Mouse (Mus musculus) liver, embryonic 14.5 days (tissue): ENCODE data around the gene Tnnc1. TPM values are rescaled to one million over a fixed set of nuclear protein-coding genes. Genes with fewer than 3 reads are reported as not detected.

ENCODE experiments used
- ATAC-seq: fragments of 200-750 bp; cut with Nextera tagmentation; 2 replicates; pipeline ENCODE4 v1.8.0; 2017; ENCODE audit warnings: moderate number of reproducible peaks, mild to moderate bottlenecking, moderate library complexity; ENCODE audit not compliant: insufficient read depth
- DNase-seq, 3 experiments: peaks; one replicate each; pipeline ENCODE4 v3.0.0-alpha.2; 2012 to 2013; ENCODE audit warnings: low read depth in 3 of 3, low spot score in 3 of 3
- H3K27ac ChIP-seq: fragments of 300-500 bp; sonication (generic); 2 replicates; pipeline ENCODE4 v1.5.1; 2014; ENCODE audit warnings: moderate library complexity, mild to moderate bottlenecking, control low read depth, inconsistent platforms
- H3K27me3 ChIP-seq: fragments of 300-500 bp; sonication (generic); 2 replicates; pipeline ENCODE4 v1.6.1; 2014; ENCODE audit warnings: mild to moderate bottlenecking, low read length, moderate library complexity; ENCODE audit not compliant: control insufficient read depth, insufficient read depth
- H3K36me3 ChIP-seq: fragments of 300-500 bp; sonication (generic); replicated peaks from 2 replicates; pipeline ENCODE4 v1.6.1; 2014; ENCODE audit warnings: low read depth; ENCODE audit not compliant: control insufficient read depth, insufficient read depth
- H3K4me1 ChIP-seq, 2 experiments: fragments of 200-500 bp in 1 of 2; fragments of 300-500 bp in 1 of 2; sonication (generic) in 1 of 2; replicated peaks; 2 replicates each; pipeline ENCODE4 v1.6.1; 2012 to 2014; ENCODE audit warnings: antibody characterized with exemption in 1 of 2, inconsistent platforms in 1 of 2, low read length in 1 of 2; ENCODE audit not compliant: control insufficient read depth in 2 of 2, insufficient read depth in 2 of 2
- H3K4me2 ChIP-seq: fragments of 300-500 bp; sonication (generic); 2 replicates; pipeline ENCODE4 v1.6.1; 2014; ENCODE audit warnings: low read depth, mild to moderate bottlenecking, control low read depth, moderate library complexity
- H3K4me3 ChIP-seq, 2 experiments: fragments of 200-500 bp in 1 of 2; fragments of 300-500 bp in 1 of 2; sonication (generic) in 1 of 2; 2 replicates each; pipeline ENCODE4 v1.5.1; 2012 to 2014; ENCODE audit warnings: low read depth in 2 of 2, low read length in 2 of 2, mild to moderate bottlenecking in 2 of 2, control low read depth in 1 of 2, inconsistent platforms in 1 of 2, moderate library complexity in 1 of 2; ENCODE audit not compliant: insufficient read depth in 1 of 2
- H3K9ac ChIP-seq: fragments of 300-500 bp; sonication (generic); replicated peaks from 2 replicates; pipeline ENCODE4 v1.6.1; 2014; ENCODE audit warnings: mild to moderate bottlenecking, control low read depth, moderate library complexity
- H3K9me3 ChIP-seq: fragments of 300-500 bp; sonication (generic); 2 replicates; pipeline ENCODE4 v1.6.1; 2016; ENCODE audit warnings: low read length, mixed read lengths; ENCODE audit not compliant: control insufficient read depth
- CTCF ChIP-seq: IDR thresholded peaks from 2 replicates; pipeline ENCODE4 v1.5.1; 2016; ENCODE audit warnings: antibody characterized with exemption, low read depth, control low read depth
- EP300 ChIP-seq: IDR thresholded peaks from 2 replicates; pipeline ENCODE4 v1.6.1; 2016; ENCODE audit warnings: antibody characterized with exemption, low read depth
- WGBS: fragments of 180-500 bp; shearing (Covaris S2); extraction: QIAGEN DNeasy Blood & Tissue Kit; methylation state at CpG from one replicate; pipeline ENCODE4 v1.1.7; 2014; ENCODE audit not compliant: insufficient replicate concordance; 5-methylcytosine and 5-hydroxymethylcytosine counted together
- polyA plus RNA-seq, 2 experiments: library from polyadenylated mRNA; depleted of rRNA in 1 of 2; stranded (reverse) in 1 of 2; unstranded in 1 of 2; fragments of >200 nt; fragmentation: Nextera tagmentation in 1 of 2; extraction: Ambion mirVana in 1 of 2; gene quantifications; 2 replicates each; pipeline versions ENCODE4 v1.2.1 to v1.2.3; 2012 to 2014

Gene Tnnc1
- polyA plus RNA-seq, 2 experiments: 22.2 to 41.2 TPM

DNA sequence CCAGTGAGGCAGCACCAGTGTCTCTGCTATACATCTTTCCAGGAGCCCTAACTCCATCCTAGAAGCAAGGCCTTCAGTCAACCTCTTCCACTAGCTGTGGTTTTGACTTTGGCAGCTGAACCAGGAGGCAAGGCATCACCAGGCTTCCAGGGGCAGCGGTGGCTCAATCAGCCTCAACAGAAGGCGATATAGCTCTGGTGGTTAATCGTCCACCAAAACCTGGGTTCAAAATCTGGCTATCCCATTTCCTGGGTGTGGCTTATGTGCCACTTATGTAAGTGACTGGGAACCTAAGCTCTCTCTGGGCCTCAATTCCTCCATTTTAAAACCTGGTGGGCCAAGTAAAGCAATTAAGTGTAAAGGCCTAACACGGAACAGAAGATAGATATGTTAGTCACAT lies 3.3 kb upstream of the Tnnc1 start:
- Histone ChIP-seq H3K9me3 (no peaks in the 10 kb centered on the region), H3K27me3 (no peaks in the 10 kb centered on the region), H3K4me3 (peak overlapping the region; percentile 67 to 82), H3K4me2 (peak overlapping the region; percentile 78), H3K27ac (no peak overlapping the region), H3K36me3 (peaks cover 28% of the 10 kb centered on the region), H3K9ac (peak overlapping the region; percentile 80), H3K4me1 (peaks cover 7 to 26% of the 10 kb centered on the region in 2 experiments)
- WGBS: 37% methylated on average over 4 of the region's 4 CpGs
- ATAC-seq (no peak), DNase-seq (no peak)
- TF ChIP-seq EP300: no peak
- TF ChIP-seq CTCF: no peak

DNA sequence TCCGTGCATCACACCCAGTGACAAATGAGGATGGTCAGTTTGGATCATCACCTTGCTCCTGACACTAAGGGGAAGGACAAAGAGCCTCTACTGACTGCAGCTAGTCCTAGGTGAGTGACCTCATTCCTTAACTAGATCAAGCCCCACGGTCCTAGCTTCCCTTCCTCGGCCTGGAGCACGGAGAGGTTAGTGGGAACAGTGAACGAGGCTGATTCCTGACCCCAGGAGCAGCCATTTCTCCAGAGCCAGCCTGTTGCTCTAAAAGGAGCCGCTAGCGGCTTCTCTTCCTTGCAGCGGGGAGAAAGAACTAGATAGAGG lies 2.9 kb upstream of the Tnnc1 start:
- ATAC-seq: no peak
- WGBS: 19% methylated on average over 8 of the region's 8 CpGs
- no peak for DNase-seq
- peaks cover 7 to 24% of the 10 kb centered on the region in 2 experiments for H3K4me1 ChIP-seq
- H3K27me3 ChIP-seq: no peaks in the 10 kb centered on the region
- H3K9ac ChIP-seq: peak overlapping the region; percentile 80
- H3K27ac ChIP-seq: peak overlapping the region; percentile 6
- H3K36me3 ChIP-seq: peaks cover 27% of the 10 kb centered on the region
- no peaks in the 10 kb centered on the region for H3K9me3 ChIP-seq
- TF ChIP-seq EP300 (no peak), CTCF (no peak)
- peak overlapping the region; percentile 78 for H3K4me2 ChIP-seq
- peak overlapping the region; percentile 67 to 82 for H3K4me3 ChIP-seq

DNA sequence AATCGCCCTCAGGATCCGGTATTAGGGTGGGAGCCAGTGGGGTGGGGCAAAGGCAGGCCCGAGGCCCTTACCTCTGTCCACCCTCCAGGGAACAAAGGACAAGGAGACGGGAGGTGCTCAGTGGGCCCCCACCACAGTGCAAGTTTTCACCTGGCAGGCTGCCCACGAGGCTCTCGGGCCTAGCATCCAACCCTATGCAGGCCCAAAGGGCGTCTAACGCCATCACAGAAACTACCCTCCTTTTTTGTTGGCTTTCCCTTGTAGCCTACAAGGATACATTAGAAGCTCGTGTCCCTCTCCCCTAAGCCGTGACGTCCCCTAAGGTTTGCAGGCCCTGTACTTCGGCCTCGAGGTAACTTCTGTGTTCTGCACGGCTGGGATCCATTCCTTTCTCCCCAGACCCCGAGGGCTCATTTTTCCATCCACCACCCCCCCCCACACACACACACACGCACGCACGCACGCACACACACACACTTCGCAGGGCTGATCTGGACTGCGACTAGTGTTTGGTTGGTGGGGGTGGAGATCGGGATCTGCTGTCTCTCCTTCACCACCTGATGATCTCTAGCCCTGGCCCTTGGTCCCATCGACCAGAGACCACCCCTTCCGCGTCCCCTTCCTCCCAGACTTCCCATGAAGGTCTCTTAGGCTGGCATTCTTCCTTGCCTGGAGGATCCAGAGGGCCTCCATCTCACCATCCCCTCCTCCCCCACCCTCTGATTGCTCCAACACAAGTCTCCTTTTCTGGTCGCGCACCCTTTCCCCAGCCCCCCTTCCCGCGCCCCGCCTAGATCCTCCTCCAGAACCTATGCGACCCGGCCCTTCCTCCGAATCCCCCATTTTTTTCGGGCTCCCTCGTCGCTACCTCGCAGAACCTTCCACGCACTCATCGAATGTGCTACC lies 2.3 kb upstream of the Tnnc1 start:
- peaks cover 7 to 22% of the 10 kb centered on the region in 2 experiments for H3K4me1 ChIP-seq
- no peak for TF ChIP-seq CTCF
- no peak for TF ChIP-seq EP300
- DNase-seq (no peak), ATAC-seq (peak; percentile 25)
- under 1% methylated on average over 39 of the region's 39 CpGs for WGBS
- H3K4me3 ChIP-seq: peak overlapping the region; percentile 67 to 82
- no peaks in the 10 kb centered on the region for H3K27me3 ChIP-seq
- peak overlapping the region; percentile 78 for H3K4me2 ChIP-seq
- peak overlapping the region; percentile 6 for H3K27ac ChIP-seq
- H3K36me3 ChIP-seq: peaks cover 22% of the 10 kb centered on the region
- H3K9ac ChIP-seq: peak overlapping the region; percentile 80
- H3K9me3 ChIP-seq: no peaks in the 10 kb centered on the region

DNA sequence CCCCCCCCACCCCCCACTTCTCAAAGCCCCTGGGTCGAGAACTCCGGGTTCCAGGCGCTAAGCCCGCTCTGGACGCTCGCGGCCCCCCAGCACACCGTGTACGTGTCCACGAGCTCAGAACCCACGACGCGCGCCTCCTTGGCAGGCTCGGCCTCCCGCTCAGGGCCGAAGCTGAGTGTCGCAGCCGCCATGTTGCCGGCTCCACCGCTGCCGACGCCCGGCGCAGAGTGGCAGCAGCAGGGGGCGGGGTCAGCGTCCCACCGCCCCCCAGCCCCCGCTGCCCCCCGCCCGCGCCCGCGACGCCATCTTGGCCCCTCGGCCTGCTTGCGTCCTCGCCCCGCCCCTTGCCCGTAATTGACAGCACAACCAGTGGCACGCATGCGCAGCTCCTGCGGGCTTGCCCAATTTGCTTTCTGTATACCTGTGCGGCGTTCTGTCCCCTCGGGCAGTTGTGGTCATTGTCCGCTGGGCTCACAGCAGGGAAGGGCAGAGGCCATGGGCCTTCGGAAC lies 1.6 kb upstream of the Tnnc1 start:
- H3K9me3 ChIP-seq: no peaks in the 10 kb centered on the region
- peaks cover 7 to 24% of the 10 kb centered on the region in 2 experiments for H3K4me1 ChIP-seq
- H3K9ac ChIP-seq: peak overlapping the region; percentile 80
- TF ChIP-seq EP300: no peak
- TF ChIP-seq CTCF: no peak
- DNase-seq (peak; percentile 86 to 88 (median 87)), ATAC-seq (peak; percentile 78)
- H3K4me3 ChIP-seq: peak overlapping the region; percentile 67 to 82
- peak overlapping the region; percentile 43 for H3K27ac ChIP-seq
- H3K36me3 ChIP-seq: peaks cover 21% of the 10 kb centered on the region
- 1% methylated on average over 48 of the region's 48 CpGs for WGBS
- no peaks in the 10 kb centered on the region for H3K27me3 ChIP-seq
- H3K4me2 ChIP-seq: peak overlapping the region; percentile 78

DNA sequence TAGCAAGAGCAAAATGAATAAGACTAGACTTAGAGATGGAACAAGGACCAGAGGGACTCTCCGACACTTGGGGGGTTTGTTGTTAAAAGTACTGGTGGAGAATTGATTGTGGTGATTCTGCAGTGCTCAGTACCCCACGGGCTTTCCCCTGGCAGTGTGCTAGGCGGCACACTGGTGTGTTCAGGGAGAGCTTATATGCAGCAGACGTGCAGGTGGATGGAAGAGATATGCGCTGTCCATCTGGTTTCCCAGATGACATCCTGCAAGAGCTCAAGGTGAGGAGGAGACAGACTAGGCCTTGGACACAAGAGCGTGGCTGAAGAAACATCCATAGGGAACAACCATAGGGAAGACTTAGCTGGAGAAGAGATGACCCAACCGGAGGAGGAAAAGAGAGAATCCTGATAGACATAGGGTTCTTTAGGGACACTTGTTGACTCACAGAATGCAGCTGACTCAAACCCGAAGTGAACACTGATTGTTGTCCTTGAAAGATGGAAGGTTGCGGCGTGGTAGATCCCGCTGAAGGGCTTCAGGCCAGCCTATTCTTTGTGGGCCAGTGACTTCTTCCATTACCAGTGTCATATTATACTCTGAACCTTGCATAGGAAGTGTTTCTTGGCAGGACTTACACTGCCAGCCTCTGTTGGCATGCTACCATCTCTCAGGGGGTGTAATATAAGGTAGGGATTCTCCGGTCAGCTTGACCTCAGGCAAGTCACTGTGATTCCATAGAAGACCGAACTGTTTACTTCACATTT lies 862 bp upstream of the Tnnc1 start:
- no peaks in the 10 kb centered on the region for H3K9me3 ChIP-seq
- H3K4me1 ChIP-seq: peaks cover 7 to 23% of the 10 kb centered on the region in 2 experiments
- TF ChIP-seq CTCF (no peak), EP300 (no peak)
- peak overlapping the region; percentile 80 for H3K9ac ChIP-seq
- peak overlapping the region; percentile 67 to 82 for H3K4me3 ChIP-seq
- H3K27ac ChIP-seq: peak overlapping the region; percentile 43
- H3K36me3 ChIP-seq: peaks cover 15% of the 10 kb centered on the region
- DNase-seq (peak in 2 of 3 experiments; percentile 51 to 58), ATAC-seq (peak; percentile 73)
- peak overlapping the region; percentile 78 for H3K4me2 ChIP-seq
- 59% methylated on average over 13 of the region's 13 CpGs for WGBS
- no peaks in the 10 kb centered on the region for H3K27me3 ChIP-seq
